Mouse (Mus musculus): Measurements from ENCODE around the gene Nacc2.

The Nacc2 gene

DNA sequence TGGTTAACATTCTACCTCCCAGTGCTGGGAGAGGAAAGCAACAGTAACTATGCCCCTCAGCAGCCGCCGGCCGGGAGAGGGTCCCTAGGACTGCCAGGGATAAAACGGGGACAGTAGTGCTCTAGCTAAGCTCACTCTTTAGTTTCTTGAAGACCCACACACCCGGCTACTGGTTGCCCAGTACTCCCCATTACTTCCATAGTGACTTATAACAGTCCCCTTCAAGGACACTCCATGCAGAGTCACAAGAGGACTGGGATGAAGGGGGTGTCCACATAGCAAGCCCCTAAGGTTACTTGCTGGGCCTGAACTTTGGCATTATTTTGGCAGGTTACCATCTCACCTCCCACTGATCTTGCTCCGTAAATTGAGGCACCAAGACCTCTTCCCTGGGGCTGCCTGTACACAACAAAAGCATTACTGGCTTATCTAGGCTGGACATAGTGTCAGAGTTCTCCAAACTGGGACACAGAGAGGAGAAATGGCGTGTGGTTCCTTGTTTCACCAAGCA is 16.1 kb upstream of the Nacc2 start:
- no peak for DNase-seq

GRCm38 (mm10) chr2:26138252-26139033 is 15.4 kb upstream of the Nacc2 start:
- DNase-seq, result no peak

- no peak for DNase-seq
Observed at GRCm38 (mm10) chr2:26134591-26134990, 11.6 kb upstream of the Nacc2 start.

GRCm38 (mm10) chr2:26132628-26133551 is 9.9 kb upstream of the Nacc2 start:
- peak; percentile 87 for DNase-seq

DNA sequence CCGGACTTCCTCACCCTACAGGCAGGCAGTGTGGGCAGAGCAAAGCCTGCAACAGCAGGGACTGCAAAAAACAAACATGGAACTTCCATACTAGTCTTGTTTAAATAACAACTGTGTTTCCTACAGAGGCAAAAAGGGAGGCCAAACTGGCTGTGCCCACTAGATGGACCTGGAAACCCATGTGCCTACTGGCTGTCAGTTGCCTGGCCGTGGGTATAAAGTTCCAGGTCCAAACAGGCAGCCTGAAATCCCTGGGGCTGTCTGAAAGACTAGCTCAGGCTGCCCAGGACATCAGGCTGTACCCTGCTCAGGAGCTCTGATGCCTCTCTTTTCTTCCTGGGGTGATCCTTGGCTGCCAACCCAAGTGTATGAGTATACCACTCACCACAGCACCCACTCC is 8.3 kb upstream of the Nacc2 start:
- no peak for DNase-seq

GRCm38 (mm10) chr2:26129962-26130361 is 6.9 kb upstream of the Nacc2 start:
- no peak for DNase-seq

GRCm38 (mm10) chr2:26129346-26129745 is 6.3 kb upstream of the Nacc2 start:
- DNase-seq, result no peak

GRCm38 (mm10) chr2:26122171-26123078 is 595 bp downstream of the Nacc2 start:
- peak; percentile 28 for DNase-seq

- DNase-seq, result no peak
Observed at GRCm38 (mm10) chr2:26121541-26122083, 1.4 kb downstream of the Nacc2 start.

DNA sequence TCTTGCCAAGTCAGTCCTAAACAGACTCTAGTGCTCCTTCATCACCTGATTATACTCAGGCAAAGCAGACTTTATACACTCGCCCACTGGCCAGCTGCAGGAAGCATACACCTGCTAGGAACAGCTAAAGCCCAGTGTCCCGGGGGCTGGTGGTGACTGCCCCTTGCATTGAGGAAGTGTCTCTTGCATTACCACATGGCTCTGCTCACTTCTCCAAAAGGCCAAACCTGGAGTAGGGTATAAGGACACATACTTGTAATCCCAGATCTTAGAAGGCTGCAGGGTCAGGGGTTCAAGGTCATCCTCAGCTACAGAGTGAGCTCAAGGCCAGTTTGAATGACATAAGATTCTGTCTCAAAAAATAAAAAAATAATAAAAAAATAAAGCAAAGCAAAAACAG is 3.4 kb downstream of the Nacc2 start:
- DNase-seq, result no peak

GRCm38 (mm10) chr2:26119310-26119592 is 3.8 kb downstream of the Nacc2 start:
- no peak for DNase-seq

- no peak for DNase-seq
Observed at GRCm38 (mm10) chr2:26118584-26119309, 4.3 kb downstream of the Nacc2 start.

DNA sequence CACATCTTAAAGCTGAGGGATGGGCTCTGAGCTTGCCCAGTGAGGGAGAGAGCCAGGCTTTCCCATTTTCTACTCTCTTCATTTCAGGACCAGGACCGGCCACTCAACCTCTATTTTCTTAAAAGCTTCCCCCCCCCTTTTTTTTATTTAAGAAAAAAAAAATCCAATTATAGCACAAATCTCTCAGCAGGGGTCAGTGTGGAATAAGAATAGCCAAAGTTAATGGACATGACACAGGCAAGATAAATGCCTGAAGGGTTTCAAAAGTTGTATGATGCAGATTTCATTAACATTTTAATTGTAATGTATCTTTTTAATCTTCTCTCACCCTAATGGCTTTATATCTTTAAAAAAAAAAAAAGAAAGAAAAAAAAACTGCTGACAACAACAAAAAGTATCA is 5.4 kb downstream of the Nacc2 start:
- DNase-seq, result no peak

DNA sequence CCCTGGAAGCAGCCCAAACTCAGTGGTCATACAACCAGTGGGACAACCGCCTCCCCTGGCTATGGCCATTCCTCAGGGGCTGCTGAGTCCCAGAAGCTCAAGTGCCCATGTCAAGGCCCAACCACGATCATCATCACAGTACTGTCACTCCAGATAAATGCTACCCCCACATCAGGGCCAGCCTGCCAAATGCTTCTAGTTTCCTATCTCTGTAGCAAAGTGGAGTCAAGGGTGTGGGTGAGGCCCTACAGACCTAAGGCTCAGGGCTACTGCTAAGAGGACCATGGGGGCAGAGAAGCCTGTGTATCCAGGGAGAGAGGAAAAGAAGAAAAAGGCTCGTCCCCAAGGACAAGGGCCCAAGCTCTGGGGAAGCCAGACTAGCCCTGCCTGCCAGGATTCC is 6.5 kb downstream of the Nacc2 start:
- DNase-seq, result no peak

DNA sequence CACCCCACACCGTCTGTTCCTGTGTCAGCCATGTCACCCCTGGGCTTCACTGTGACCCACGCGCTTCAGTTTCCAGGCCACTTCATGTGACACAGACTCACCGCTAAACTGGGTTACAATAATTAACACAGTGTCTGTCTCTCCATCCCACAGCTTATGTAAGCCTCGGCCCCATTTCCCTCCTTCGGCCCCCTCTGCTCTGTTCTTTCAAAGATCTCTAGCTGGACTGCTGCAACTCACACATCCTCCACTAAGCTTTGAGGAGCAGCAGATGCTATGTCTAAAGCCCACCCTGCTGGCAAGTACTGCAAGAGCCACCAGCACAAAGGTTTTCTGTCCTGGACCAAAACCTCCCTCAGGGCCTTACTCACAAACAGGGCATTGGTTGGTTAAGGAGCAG is 7.8 kb downstream of the Nacc2 start:
- DNase-seq, result no peak

- no peak for DNase-seq
Observed at GRCm38 (mm10) chr2:26108237-26108636, 14.8 kb downstream of the Nacc2 start.

GRCm38 (mm10) chr2:26107011-26107410 is 16.0 kb downstream of the Nacc2 start:
- DNase-seq, result no peak

DNA sequence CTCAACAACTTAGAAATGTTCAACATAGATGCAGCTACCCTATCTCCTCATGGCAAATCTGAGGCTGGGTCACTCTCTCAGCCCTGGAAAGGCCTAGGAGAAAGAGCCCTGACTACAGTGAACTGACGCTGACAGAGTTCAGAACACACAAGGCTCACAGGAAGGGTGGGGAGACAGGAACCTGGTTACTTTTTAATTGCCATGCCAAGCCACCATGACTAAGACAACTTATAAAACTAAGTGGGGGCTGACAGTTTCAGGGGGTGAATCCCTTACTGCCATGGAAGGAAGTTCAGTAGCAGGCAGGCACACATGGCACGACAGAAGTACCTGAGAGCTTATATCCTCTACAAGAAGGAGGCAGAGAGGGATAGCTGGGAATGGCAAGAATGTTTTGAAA is 16.8 kb downstream of the Nacc2 start:
- no peak for DNase-seq

GRCm38 (mm10) chr2:26100296-26100695 is 22.7 kb downstream of the Nacc2 start:
- no peak for DNase-seq

DNA sequence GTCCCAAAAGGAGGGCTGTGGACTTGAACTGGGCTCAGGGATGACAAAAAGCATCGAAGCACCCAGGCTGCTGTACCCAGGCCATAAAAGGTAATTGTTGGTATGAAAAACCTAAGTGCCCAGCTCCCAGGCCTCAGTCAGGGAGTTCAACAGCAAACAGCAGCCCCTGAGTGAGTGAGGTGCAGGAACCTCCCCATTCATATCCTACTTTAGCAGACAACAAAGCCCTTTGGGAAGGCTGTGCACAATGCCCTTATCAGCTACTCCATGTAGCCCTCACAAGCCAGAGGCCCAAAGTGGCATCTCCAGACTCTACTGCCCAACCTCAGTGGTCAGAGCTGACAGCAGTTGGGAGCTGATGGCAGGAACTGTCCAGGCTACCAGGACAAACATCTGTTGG is 23.2 kb downstream of the Nacc2 start:
- DNase-seq, result no peak

GRCm38 (mm10) chr2:26099260-26099659 is 23.8 kb downstream of the Nacc2 start:
- no peak for DNase-seq

- no peak for DNase-seq
Observed at GRCm38 (mm10) chr2:26093897-26094296, 29.1 kb downstream of the Nacc2 start.

Measured in right cerebral cortex, postnatal 4 days (tissue).